Mouse (Mus musculus): Measurements from ENCODE around the gene Zfp865. TPM values are rescaled to one million over a fixed set of nuclear protein-coding genes. Genes with fewer than 3 reads are reported as not detected.

The Zfp865 gene
- total and polyA plus RNA-seq, 3 experiments: 19.9 to 121 (median 50.6) TPM

DNA sequence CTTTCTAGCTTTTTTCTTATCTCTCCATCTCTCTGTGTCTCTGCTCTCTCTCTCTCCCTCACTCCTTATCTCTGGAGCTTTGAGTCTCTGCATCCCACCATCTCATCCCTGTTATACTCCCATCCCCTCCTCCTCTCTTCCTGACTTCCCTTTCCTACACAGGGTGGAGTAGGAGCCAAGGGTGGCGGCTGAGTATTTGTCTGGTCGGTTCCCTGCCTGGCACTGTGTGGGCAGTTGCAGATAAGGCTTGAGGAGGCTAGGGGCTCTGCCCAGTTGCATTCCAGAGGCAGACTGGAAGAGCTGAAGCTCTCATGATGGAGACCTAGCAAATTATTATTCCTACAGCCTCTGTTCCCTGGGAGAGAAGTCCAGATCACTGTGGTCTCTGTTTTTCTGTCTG lies 31.9 kb upstream of the Zfp865 start:
- TF ChIP-seq CTCF (IDR thresholded peaks at IDR 0.05; ENCODE audit: low read depth, low read length) (no peak), GATA1 (IDR thresholded peaks at IDR 0.05; ENCODE audit: borderline replicate concordance, low read length) (no peak), GATA2 (IDR thresholded peaks at IDR 0.05; ENCODE audit: borderline replicate concordance, low read depth, low read length) (no peak), POLR2AphosphoS5 (IDR thresholded peaks at IDR 0.05; ENCODE audit: insufficient replicate concordance, low read depth, low read length) (no peak), TAL1 (conservative IDR thresholded peaks at IDR 0.05; ENCODE audit: low read depth, low read length) (no peak)
- no peak for DNase-seq (ENCODE audit: low spot score)
- Histone ChIP-seq H3K4me3 (ENCODE audit: low read depth, low read length) (no peak overlapping the region), H3K9me3 (replicated peaks) (peaks cover 7% of the 10 kb centered on the region; the same call in 1 of the 2 replicates), H3K4me1 (ENCODE audit: insufficient read depth, low read depth, low read length) (no peaks in the 10 kb centered on the region), H3K27me3 (ENCODE audit: insufficient read depth, low read length) (no peaks in the 10 kb centered on the region; the same call in 1 of the 2 replicates), H3K36me3 (replicated peaks) (no peaks in the 10 kb centered on the region)
- ATAC-seq (ENCODE audit: extremely low read depth, insufficient number of reproducible peaks, low FRiP score, poor library complexity, severe bottlenecking): no peak

GRCm38 (mm10) chr7:4993347-4993998 lies 26.7 kb upstream of the Zfp865 start:
- ATAC-seq (ENCODE audit: extremely low read depth, insufficient number of reproducible peaks, low FRiP score, poor library complexity, severe bottlenecking) (no peak), DNase-seq (ENCODE audit: low spot score) (no peak)
- H3K36me3 ChIP-seq (replicated peaks): no peaks in the 10 kb centered on the region
- H3K4me3 ChIP-seq (ENCODE audit: low read depth, low read length): no peak overlapping the region
- no peak for TF ChIP-seq CTCF (IDR thresholded peaks at IDR 0.05; ENCODE audit: low read depth, low read length)
- TF ChIP-seq GATA2 (IDR thresholded peaks at IDR 0.05; ENCODE audit: borderline replicate concordance, low read depth, low read length): no peak
- TF ChIP-seq GATA1 (IDR thresholded peaks at IDR 0.05; ENCODE audit: borderline replicate concordance, low read length): no peak
- TF ChIP-seq TAL1 (conservative IDR thresholded peaks at IDR 0.05; ENCODE audit: low read depth, low read length): no peak
- no peak for TF ChIP-seq POLR2AphosphoS5 (IDR thresholded peaks at IDR 0.05; ENCODE audit: insufficient replicate concordance, low read depth, low read length)
- H3K4me1 ChIP-seq (ENCODE audit: insufficient read depth, low read depth, low read length): peaks cover 8% of the 10 kb centered on the region; the same call in 1 of the 2 replicates
- H3K27me3 ChIP-seq (ENCODE audit: insufficient read depth, low read length): peaks cover 24% of the 10 kb centered on the region; the same call in 1 of the 2 replicates
- H3K9me3 ChIP-seq (replicated peaks): peaks cover 20% of the 10 kb centered on the region; the same call in 1 of the 2 replicates

DNA sequence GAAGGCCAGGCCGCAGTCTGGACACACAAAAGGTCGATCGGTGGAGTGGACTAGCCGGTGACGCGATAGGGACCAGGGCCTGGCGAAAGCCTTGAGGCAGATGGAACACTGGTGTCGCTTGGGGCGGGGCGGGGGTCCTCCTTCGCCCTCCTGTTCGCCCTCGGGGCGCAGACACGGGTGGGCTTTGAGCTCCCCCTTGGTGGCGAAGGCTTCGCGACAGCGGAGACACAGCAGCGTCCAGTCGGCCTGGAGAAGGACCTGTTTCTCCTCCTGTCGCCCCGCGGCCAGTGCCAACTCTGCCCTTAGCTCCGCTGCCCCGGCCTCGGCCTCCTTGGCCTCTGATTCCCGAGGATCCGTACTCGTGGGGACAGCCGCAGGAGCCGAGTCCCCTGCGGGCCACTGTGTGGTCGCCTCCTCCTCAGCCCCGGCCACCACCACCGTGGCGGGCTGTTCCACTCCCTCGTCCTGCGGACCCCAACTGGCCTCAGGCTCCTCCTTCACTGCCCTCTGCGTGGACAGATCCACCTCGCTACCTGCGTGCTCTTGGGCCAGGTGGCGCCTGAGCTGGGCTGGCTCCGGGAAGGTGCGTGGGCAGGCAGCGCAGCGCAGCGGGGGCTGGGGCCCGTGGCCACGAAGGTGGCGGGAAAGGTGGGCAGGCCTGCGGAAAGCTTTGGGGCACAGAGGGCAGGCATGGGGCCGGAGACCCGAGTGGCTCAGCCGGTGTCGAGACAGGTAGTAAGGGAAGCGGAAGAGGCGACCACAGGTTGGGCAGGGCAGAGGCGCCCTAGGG lies 26.0 kb upstream of the Zfp865 start:
- DNase-seq (ENCODE audit: low spot score) (no peak), ATAC-seq (ENCODE audit: extremely low read depth, insufficient number of reproducible peaks, low FRiP score, poor library complexity, severe bottlenecking) (no peak)
- Histone ChIP-seq H3K9me3 (replicated peaks) (peaks cover 20% of the 10 kb centered on the region; the same call in 1 of the 2 replicates), H3K27me3 (ENCODE audit: insufficient read depth, low read length) (peaks cover 24% of the 10 kb centered on the region; the same call in 1 of the 2 replicates), H3K4me3 (ENCODE audit: low read depth, low read length) (peak overlapping the region; percentile 30; the same call in 1 of the 2 replicates), H3K4me1 (ENCODE audit: insufficient read depth, low read depth, low read length) (peaks cover 8% of the 10 kb centered on the region; the same call in 1 of the 2 replicates), H3K36me3 (replicated peaks) (no peaks in the 10 kb centered on the region)
- TF ChIP-seq CTCF (IDR thresholded peaks at IDR 0.05; ENCODE audit: low read depth, low read length): no peak
- no peak for TF ChIP-seq GATA1 (IDR thresholded peaks at IDR 0.05; ENCODE audit: borderline replicate concordance, low read length)
- TF ChIP-seq POLR2AphosphoS5 (IDR thresholded peaks at IDR 0.05; ENCODE audit: insufficient replicate concordance, low read depth, low read length): no peak

- no peak for TF ChIP-seq CTCF (IDR thresholded peaks at IDR 0.05; ENCODE audit: low read depth, low read length)
- TF ChIP-seq GATA1 (IDR thresholded peaks at IDR 0.05; ENCODE audit: borderline replicate concordance, low read length): no peak
- TF ChIP-seq POLR2AphosphoS5 (IDR thresholded peaks at IDR 0.05; ENCODE audit: insufficient replicate concordance, low read depth, low read length): no peak
- TF ChIP-seq GATA2 (IDR thresholded peaks at IDR 0.05; ENCODE audit: borderline replicate concordance, low read depth, low read length): no peak
- no peak for TF ChIP-seq TAL1 (conservative IDR thresholded peaks at IDR 0.05; ENCODE audit: low read depth, low read length)
- Histone ChIP-seq H3K9me3 (replicated peaks) (peaks cover 20% of the 10 kb centered on the region; the same call in 1 of the 2 replicates), H3K4me1 (ENCODE audit: insufficient read depth, low read depth, low read length) (peaks cover 8% of the 10 kb centered on the region; the same call in 1 of the 2 replicates), H3K27me3 (ENCODE audit: insufficient read depth, low read length) (peaks cover 24% of the 10 kb centered on the region), H3K4me3 (ENCODE audit: low read depth, low read length) (peak overlapping the region; percentile 46; the same call in 1 of the 2 replicates), H3K36me3 (replicated peaks) (no peaks in the 10 kb centered on the region)
- DNase-seq (ENCODE audit: low spot score): no peak
- no peak for ATAC-seq (ENCODE audit: extremely low read depth, insufficient number of reproducible peaks, low FRiP score, poor library complexity, severe bottlenecking)
Measured at GRCm38 (mm10) chr7:4995268-4996002, 24.7 kb upstream of the Zfp865 start.

- peaks cover 24% of the 10 kb centered on the region for H3K27me3 ChIP-seq (ENCODE audit: insufficient read depth, low read length)
- ATAC-seq (ENCODE audit: extremely low read depth, insufficient number of reproducible peaks, low FRiP score, poor library complexity, severe bottlenecking): peak; percentile 22; the same call in 1 of the 2 replicates
Measured at GRCm38 (mm10) chr7:4996003-4996895, 23.9 kb upstream of the Zfp865 start, which contains the start of gene Zfp579. TSS of gene Zfp579 (minus strand) at chr7:4996158.

More at GRCm38 (mm10) chr7:4996003-4996895, 23.9 kb upstream of the Zfp865 start, which contains the start of gene Zfp579:
- Histone ChIP-seq H3K4me3 (ENCODE audit: low read depth, low read length) (peak within 1 kb of the TSS; percentile 46; the same call in 1 of the 2 replicates), H3K4me1 (ENCODE audit: insufficient read depth, low read depth, low read length) (peaks cover 8% of the 10 kb centered on the region; the same call in 1 of the 2 replicates), H3K36me3 (replicated peaks) (no peaks in the 10 kb centered on the region), H3K9me3 (replicated peaks) (peaks cover 14% of the 10 kb centered on the region; the same call in 1 of the 2 replicates)
- TF ChIP-seq CTCF (IDR thresholded peaks at IDR 0.05; ENCODE audit: low read depth, low read length) (no peak), GATA2 (IDR thresholded peaks at IDR 0.05; ENCODE audit: borderline replicate concordance, low read depth, low read length) (no peak), TAL1 (conservative IDR thresholded peaks at IDR 0.05; ENCODE audit: low read depth, low read length) (no peak), POLR2AphosphoS5 (IDR thresholded peaks at IDR 0.05; ENCODE audit: insufficient replicate concordance, low read depth, low read length) (no peak), GATA1 (IDR thresholded peaks at IDR 0.05; ENCODE audit: borderline replicate concordance, low read length) (no peak)
- no peak for DNase-seq (ENCODE audit: low spot score)
